15 mouse cellular contexts compared by ENCODE assay signal in the genomic region with DNA sequence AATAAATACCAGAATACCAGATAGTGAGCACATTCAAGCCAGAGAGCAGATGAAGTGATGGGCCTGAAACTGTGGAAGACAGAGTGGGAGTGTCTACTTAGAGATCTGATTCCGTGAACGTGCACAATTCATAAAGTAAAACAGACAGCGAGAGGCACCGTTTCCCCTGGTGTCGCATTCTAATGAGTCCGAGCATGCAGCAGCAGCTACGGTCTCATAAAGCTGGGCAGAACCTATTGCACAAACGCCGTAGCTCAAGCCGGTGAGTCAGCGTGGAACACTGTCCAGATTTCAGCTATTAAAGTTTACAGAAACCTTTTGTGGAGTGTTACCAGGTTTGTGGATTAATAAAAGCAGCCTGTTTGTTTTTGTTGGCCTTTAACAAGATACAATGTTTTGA. TPM values are rescaled to one million over a fixed set of nuclear protein-coding genes. Genes with fewer than 3 reads are reported as not detected.
DNase-seq lines count a peak whose midpoint lies in the region; ATAC-seq lines count a peak whose summit lies in the region.
"Had no signal": no experiment of that assay in that cellular context is flagged by ENCODE, and none has a peak within 500 bp of the region (broad histone marks: within the 10 kb centered on the region; RNA-seq: fewer than 3 reads in every experiment).

No protein-coding gene starts in this region.

- no peak overlapping the region for H3K4me2 ChIP-seq in midbrain, embryonic 11.5 days
- H3K4me2 ChIP-seq in intestine, embryonic 16.5 days (ENCODE audit: low read depth, low read length), result no peak overlapping the region
- H3K4me2 ChIP-seq: embryonic facial prominence, embryonic 12.5 days; heart, embryonic 15.5 days; lung, embryonic 15.5 days had no signal

- no peaks in the 10 kb centered on the region for H3K9me3 ChIP-seq in midbrain, embryonic 11.5 days (ENCODE audit: control insufficient read depth, low read length)
- no peaks in the 10 kb centered on the region for H3K9me3 ChIP-seq in midbrain, embryonic 10.5 days (replicated peaks)
- H3K9me3 ChIP-seq in intestine, embryonic 16.5 days (ENCODE audit: control insufficient read depth, low read length), result no peaks in the 10 kb centered on the region
- H3K9me3 ChIP-seq: embryonic facial prominence, embryonic 12.5 days; heart, embryonic 15.5 days; lung, embryonic 15.5 days had no signal

- no peaks in the 10 kb centered on the region for H3K36me3 ChIP-seq in midbrain, embryonic 11.5 days (ENCODE audit: control insufficient read depth, insufficient read depth, low read length)
- no peaks in the 10 kb centered on the region for H3K36me3 ChIP-seq in midbrain, embryonic 10.5 days
- H3K36me3 ChIP-seq in intestine, embryonic 16.5 days (ENCODE audit: control insufficient read depth, insufficient read depth, low read length), result no peaks in the 10 kb centered on the region
- H3K36me3 ChIP-seq: embryonic facial prominence, embryonic 12.5 days; heart, embryonic 15.5 days; lung, embryonic 15.5 days had no signal

- H3K9ac ChIP-seq in midbrain, embryonic 11.5 days (ENCODE audit: low read length), result no peak overlapping the region
- no peak overlapping the region for H3K9ac ChIP-seq in intestine, embryonic 16.5 days (ENCODE audit: low read depth, low read length)
- H3K9ac ChIP-seq: embryonic facial prominence, embryonic 12.5 days; heart, embryonic 15.5 days; lung, embryonic 15.5 days had no signal

- no peak overlapping the region for H3K27ac ChIP-seq in midbrain, embryonic 11.5 days (ENCODE audit: low read depth, low read length)
- no peak overlapping the region for H3K27ac ChIP-seq in midbrain, embryonic 10.5 days (replicated peaks)
- no peak overlapping the region for H3K27ac ChIP-seq in intestine, embryonic 16.5 days (ENCODE audit: low read length)
- H3K27ac ChIP-seq: embryonic facial prominence, embryonic 12.5 days; heart, embryonic 15.5 days; left cerebral cortex, adult 2 months; lung, embryonic 15.5 days had no signal

- no peak overlapping the region for H3K4me3 ChIP-seq in midbrain, embryonic 11.5 days (ENCODE audit: low read depth, low read length)
- no peak overlapping the region for H3K4me3 ChIP-seq in midbrain, embryonic 10.5 days
- no peak overlapping the region for H3K4me3 ChIP-seq in intestine, embryonic 16.5 days (ENCODE audit: low read length)
- H3K4me3 ChIP-seq: embryonic facial prominence, embryonic 12.5 days; heart, embryonic 15.5 days; left cerebral cortex, adult 2 months; lung, embryonic 15.5 days had no signal

- 0 out of 2 replicates have a peak, but pooled peaks have one; percentile 35 for ATAC-seq in midbrain, embryonic 11.5 days (ENCODE audit: low FRiP score)
- ATAC-seq in intestine, embryonic 16.5 days, result 0 out of 2 replicates have a peak, but pooled peaks have one; percentile 38

- H3K27me3 ChIP-seq in midbrain, embryonic 11.5 days (ENCODE audit: control insufficient read depth, insufficient read depth, low read length), result peaks cover 10% of the 10 kb centered on the region
- peaks cover 24% of the 10 kb centered on the region for H3K27me3 ChIP-seq in midbrain, embryonic 10.5 days (ENCODE audit: low read depth, poor library complexity, severe bottlenecking)
- H3K27me3 ChIP-seq in intestine, embryonic 16.5 days (replicated peaks; ENCODE audit: control insufficient read depth, insufficient read depth, low read length), result peaks cover 2% of the 10 kb centered on the region; the same call in 1 of the 2 replicates

- 59% methylated on average over 11 of the region's 11 CpGs for WGBS in midbrain, embryonic 11.5 days
- 74% methylated on average over 11 of the region's 11 CpGs for WGBS in midbrain, embryonic 10.5 days
- WGBS in intestine, embryonic 16.5 days, result 33% methylated on average over 11 of the region's 11 CpGs

- DNase-seq in adrenal gland, postnatal 25 days, result peak; percentile 11
- no peak for DNase-seq in adrenal gland, adult 8-10 months
- DNase-seq in midbrain, embryonic 11.5 days (ENCODE audit: low spot score, missing footprints), result peak; percentile 82
- no peak for DNase-seq in midbrain, embryonic 10.5 days (ENCODE audit: low spot score)
- peak; percentile 25 for DNase-seq in retina, embryonic 14.5 days (ENCODE audit: low spot score)
- DNase-seq in spleen, postnatal 36 days (ENCODE audit: low spot score in 2 of 2), result no peak
- DNase-seq in T-cell, adult 2 months (ENCODE audit: low spot score), result no peak
- DNase-seq: B cell, adult 2 months; kidney, adult 9 months; spleen, adult 18-20 months had no signal

- H3K4me1 ChIP-seq in midbrain, embryonic 11.5 days (ENCODE audit: control insufficient read depth, insufficient read depth, low read length), result no peaks in the 10 kb centered on the region
- H3K4me1 ChIP-seq in midbrain, embryonic 10.5 days, result peaks cover 9% of the 10 kb centered on the region
- no peaks in the 10 kb centered on the region for H3K4me1 ChIP-seq in intestine, embryonic 16.5 days (ENCODE audit: control insufficient read depth, insufficient read depth, low read length)
- H3K4me1 ChIP-seq: heart, embryonic 15.5 days had no signal

RNA-seq across cellular contexts. Expression of a gene that starts 5.6 kb away (rescaled TPM):
- total RNA-seq in adrenal gland, postnatal 25 days (2021), result 20.1 and 35.7 TPM in 2 replicates
- total RNA-seq in adrenal gland, adult 8-10 months (2022), result 10 to 100 TPM; 28.0 to 59.5 (median 39.6) TPM
- 7.0 and 7.3 TPM in 2 replicates for polyA plus RNA-seq in midbrain, embryonic 11.5 days (2014; fragmentation: Nextera tagmentation; extraction: Ambion mirVana)
- 7.2 and 9.1 TPM in 2 replicates for polyA plus RNA-seq in midbrain, embryonic 10.5 days (2016; fragmentation: Nextera tagmentation; extraction: Ambion mirVana)
- polyA plus RNA-seq in intestine, embryonic 16.5 days (2015; fragmentation: Nextera tagmentation; extraction: Ambion mirVana), result 4.1 and 5.0 TPM in 2 replicates

RNA-seq across cellular contexts. Expression of a gene that starts 23.4 kb away (rescaled TPM):
- total RNA-seq in adrenal gland, postnatal 25 days (2021), result not detected in 2 replicates
- not detected for total RNA-seq in adrenal gland, adult 8-10 months (2022)
- 0.31 and 0.54 TPM in 2 replicates for polyA plus RNA-seq in midbrain, embryonic 11.5 days (2014; fragmentation: Nextera tagmentation; extraction: Ambion mirVana)
- 0.31 and 1.1 TPM in 2 replicates for polyA plus RNA-seq in midbrain, embryonic 10.5 days (2016; fragmentation: Nextera tagmentation; extraction: Ambion mirVana)
- polyA plus RNA-seq in intestine, embryonic 16.5 days (2015; fragmentation: Nextera tagmentation; extraction: Ambion mirVana), result not detected in 2 replicates
- polyA plus RNA-seq: heart, embryonic 15.5 days; lung, embryonic 15.5 days had no signal

Comparison
In these comparisons a context has a peak if more than half of its experiments do, and no peak if none do; other contexts are left out.
1. DNase-seq: peak in adrenal gland, postnatal 25 days (single experiment), midbrain, embryonic 11.5 days (single experiment) and retina, embryonic 14.5 days (single experiment); none in adrenal gland, adult 8-10 months (single experiment), midbrain, embryonic 10.5 days (single experiment), spleen, postnatal 36 days (0 of 2) and T-cell, adult 2 months (single experiment).